Mouse (Mus musculus) fat pad, adult 2 months (tissue): ENCODE data around the gene Spaar.

ENCODE experiments used
- DNase-seq: peaks from one replicate; pipeline ENCODE4 v3.0.0-alpha.2; 2011; ENCODE audit warnings: low read depth, low spot score; ENCODE audit errors: extremely low read depth

Spaar gene

GRCm38 (mm10) chr4:43727718-43728575, 1.9 kb upstream of the Spaar start:
- DNase-seq: no peak

- DNase-seq: no peak
Observed at GRCm38 (mm10) chr4:43728576-43728954, 1.3 kb upstream of the Spaar start.

- DNase-seq: no peak
Observed at GRCm38 (mm10) chr4:43729126-43729525, 708 bp upstream of the Spaar start.

- no peak for DNase-seq
Observed at GRCm38 (mm10) chr4:43730750-43731297, 990 bp downstream of the Spaar start.

GRCm38 (mm10) chr4:43732171-43732570, 2.3 kb downstream of the Spaar start:
- DNase-seq: no peak

GRCm38 (mm10) chr4:43733186-43733585, 3.4 kb downstream of the Spaar start:
- no peak for DNase-seq

GRCm38 (mm10) chr4:43737144-43737543, 7.3 kb downstream of the Spaar start:
- no peak for DNase-seq

GRCm38 (mm10) chr4:43738989-43739674, 9.3 kb downstream of the Spaar start:
- DNase-seq: no peak

- DNase-seq: no peak
Observed at GRCm38 (mm10) chr4:43741526-43741925, 11.7 kb downstream of the Spaar start.

GRCm38 (mm10) chr4:43742637-43743036, 12.8 kb downstream of the Spaar start:
- no peak for DNase-seq

- DNase-seq: no peak
Observed at GRCm38 (mm10) chr4:43743099-43743498, 13.3 kb downstream of the Spaar start.

- no peak for DNase-seq
Observed at GRCm38 (mm10) chr4:43745187-43745586, 15.4 kb downstream of the Spaar start.

- DNase-seq: no peak
Observed at GRCm38 (mm10) chr4:43757213-43757612, 27.4 kb downstream of the Spaar start.

- DNase-seq: peak; percentile 61
Observed at GRCm38 (mm10) chr4:43759571-43760418, 30.0 kb downstream of the Spaar start.

- no peak for DNase-seq
Observed at GRCm38 (mm10) chr4:43760460-43760859, 30.6 kb downstream of the Spaar start.

- DNase-seq: no peak
Observed at GRCm38 (mm10) chr4:43761336-43761735, 31.5 kb downstream of the Spaar start.

- no peak for DNase-seq
Observed at GRCm38 (mm10) chr4:43763410-43763809, 33.6 kb downstream of the Spaar start.

- no peak for DNase-seq
Observed at GRCm38 (mm10) chr4:43768341-43768740, 38.5 kb downstream of the Spaar start.

GRCm38 (mm10) chr4:43769374-43769773, 39.5 kb downstream of the Spaar start:
- no peak for DNase-seq

GRCm38 (mm10) chr4:43770909-43771308, 41.1 kb downstream of the Spaar start, which contains the start of gene Olfr159:
Olfr159 (minus strand) TSS chr4:43771009.
- DNase-seq: no peak

GRCm38 (mm10) chr4:43771626-43772025, 41.8 kb downstream of the Spaar start:
- DNase-seq: no peak
